Mouse (Mus musculus): Measurements from ENCODE around the gene Abhd12.

GRCm38 (mm10) chr2:150836906-150837305 is 67.6 kb downstream of the Abhd12 start:
- no peak for TF ChIP-seq GATA1 (IDR thresholded peaks at IDR 0.05; ENCODE audit: low read length)
- TF ChIP-seq TAL1 (IDR thresholded peaks at IDR 0.05; ENCODE audit: low read length) = no peak
